Mouse (Mus musculus) 416B (cell line): ENCODE measurements around the gene Ccn1.

Source experiments
- DNase-seq: peaks from one replicate; pipeline ENCODE4 v3.0.0; 2011; ENCODE audit warnings: low read depth

The Ccn1 gene

DNA sequence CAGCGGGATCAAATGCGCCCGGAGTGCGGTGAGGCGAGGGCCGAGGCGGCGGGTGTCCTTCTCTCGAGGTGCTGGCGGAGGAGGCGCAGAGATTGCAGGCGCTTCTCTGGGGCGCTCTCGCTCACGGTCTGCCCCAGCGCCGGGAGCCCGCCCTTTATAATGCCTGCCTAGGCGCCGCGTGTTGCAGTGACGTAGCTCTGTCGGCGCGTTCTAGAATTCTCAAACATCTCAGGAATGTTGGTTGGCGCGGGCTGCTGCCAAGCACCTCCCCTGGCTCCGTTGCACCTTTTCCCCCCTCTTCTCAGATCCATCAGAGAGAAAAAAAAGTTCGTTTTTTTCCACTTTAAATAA lies at the start of gene Ccn1:
Gene Ccn1, minus strand, starts transcription at position 130 of the 351 bp plus-strand sequence.
- no peak for DNase-seq

DNA sequence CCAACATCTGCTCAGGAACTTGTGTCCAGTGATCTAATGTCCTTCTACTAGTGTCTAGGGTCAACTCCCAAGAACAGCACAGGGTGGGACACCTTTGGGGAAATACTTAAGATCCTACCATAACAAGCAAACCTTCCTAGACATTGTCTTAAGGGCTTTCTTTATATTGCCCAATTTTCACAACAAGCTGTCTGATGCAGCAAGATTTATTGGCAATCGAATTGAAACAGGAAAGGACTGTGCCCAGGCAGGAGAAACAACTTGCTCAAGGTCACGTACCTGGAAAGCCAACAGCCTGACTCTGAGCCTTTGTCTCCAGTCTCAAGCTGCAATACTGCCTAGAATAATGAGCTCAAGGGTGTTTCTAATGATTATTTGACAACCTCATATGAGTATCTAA lies 43.6 kb upstream of the Ccn1 start:
- DNase-seq = no peak

DNA sequence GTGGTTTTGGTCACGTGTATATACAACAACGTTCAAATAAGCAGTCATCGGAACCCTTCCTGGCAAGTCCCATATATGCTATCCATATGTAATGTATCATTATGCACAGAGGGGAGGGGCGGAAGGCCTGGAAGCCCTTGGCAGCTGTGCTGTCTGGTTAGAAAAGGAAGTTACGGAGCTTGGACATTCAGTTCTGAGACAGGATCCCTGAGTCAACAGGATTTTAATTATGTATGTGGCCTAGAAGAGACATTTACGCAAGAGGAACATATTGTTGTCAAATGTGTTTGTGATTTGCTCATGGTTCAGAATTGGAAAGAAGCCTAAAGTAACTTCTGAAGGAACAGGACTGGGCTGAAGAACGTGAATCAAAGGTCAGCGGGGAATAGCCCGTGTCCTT lies 42.3 kb upstream of the Ccn1 start:
- DNase-seq = no peak

GRCm38 (mm10) chr3:145691415-145691814 lies 41.6 kb upstream of the Ccn1 start:
- DNase-seq = no peak

DNA sequence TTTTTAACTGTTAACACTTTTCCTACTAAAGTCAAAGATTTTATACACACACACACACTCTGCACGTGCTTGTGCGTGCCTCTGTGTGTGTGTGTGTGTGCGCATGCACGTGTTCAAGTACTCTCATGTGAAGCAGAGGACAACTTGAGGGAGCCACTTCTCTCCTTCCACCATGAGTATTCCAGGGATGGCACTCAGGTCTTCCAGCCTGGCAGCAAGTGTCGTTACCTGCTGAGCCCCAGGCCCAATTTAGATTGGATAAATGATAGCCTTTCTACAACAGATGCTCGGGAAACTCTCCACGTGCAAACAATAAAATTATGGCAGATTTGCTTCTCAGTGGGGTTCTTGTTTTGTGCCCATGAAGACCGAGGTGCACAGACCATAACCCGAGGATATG lies 39.5 kb upstream of the Ccn1 start:
- no peak for DNase-seq

DNA sequence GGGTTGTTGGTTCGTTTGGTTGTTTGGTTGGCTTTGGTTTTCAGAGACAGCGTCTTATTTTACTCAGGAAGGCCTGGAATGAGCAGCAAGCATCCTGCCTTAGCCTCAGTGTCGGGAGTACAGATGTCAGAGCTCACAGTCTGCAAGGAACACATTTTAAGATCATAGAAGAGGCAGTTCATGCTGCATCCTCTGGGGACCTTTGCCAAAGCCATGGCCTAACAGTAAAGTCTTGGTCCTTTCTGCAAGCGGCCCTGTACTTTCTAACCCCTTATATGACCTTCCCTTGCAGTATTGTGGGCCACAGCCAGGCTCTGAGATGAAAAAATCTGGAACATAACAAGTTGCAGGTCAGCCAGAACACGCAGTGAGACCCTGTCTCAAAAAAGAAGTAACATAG lies 38.1 kb upstream of the Ccn1 start:
- DNase-seq = no peak

DNA sequence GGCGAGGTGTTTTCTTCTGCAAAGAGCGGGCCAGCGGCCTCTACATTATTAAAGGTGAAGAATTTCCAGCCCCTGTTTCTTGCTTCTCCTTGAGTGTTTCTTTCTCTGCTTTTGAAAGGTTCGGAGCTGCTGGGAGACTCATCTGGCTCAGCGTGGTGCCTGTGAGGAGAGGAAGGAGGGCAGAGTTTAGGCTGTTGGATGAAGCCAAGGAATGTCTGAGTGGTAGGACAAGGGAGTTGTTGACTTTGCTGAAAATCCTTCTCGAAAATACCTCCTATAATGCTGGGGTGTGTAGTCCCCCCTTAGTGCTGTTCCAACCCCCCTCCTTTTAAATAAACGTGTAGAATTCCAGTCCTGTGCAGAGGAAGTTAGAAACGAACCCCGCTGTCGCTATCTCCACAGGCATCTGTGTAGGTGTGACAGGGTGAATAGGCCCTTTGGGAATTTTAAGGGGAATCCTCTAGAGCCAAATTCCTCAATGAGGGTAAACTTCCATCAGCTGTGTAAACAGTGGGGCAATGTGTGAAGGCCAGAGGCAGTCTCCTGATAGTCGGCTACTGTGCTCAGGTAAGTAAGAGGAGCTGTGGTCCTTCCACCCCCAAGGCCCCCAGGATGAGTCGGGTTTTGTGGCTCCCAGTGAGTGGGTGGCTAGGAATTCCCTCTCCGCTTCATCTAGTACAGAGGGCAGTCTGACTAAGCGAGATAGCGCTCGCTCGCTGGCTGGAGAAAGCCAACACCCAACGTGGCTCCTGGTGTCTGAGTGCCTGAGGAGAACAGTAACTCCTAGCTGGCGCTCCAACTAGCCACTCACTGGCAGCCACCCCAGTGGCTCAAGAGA lies 35.0 kb upstream of the Ccn1 start:
- no peak for DNase-seq

GRCm38 (mm10) chr3:145684201-145684600 lies 34.4 kb upstream of the Ccn1 start:
- no peak for DNase-seq

DNA sequence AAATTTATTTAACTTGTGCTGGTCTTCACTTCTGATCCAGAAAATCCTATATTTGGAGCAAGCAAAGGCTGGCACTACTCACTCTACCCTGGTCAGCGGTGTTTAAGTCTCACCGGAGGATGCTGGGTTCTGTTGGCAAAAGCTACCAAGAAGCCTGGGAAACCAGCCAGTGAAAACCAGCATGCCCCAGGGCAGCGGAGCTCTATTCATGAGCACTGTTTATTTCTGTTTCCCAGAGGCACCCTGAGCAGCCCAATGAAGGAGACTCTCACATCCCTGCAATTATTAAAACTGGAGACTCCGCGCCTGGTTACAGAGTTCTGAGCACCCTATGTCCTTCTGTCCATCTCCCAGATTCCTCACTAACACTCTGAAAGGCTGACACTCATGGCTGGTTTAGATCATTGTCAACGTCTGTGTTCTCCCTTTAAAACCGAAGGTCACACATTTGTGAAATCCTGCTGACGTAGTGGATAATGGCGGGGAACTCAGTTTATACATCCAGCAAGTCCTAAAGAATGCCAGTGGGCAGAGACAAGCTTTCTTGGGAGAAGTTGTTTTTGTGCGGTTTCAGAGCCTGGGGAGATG lies 31.7 kb upstream of the Ccn1 start:
- no peak for DNase-seq

DNA sequence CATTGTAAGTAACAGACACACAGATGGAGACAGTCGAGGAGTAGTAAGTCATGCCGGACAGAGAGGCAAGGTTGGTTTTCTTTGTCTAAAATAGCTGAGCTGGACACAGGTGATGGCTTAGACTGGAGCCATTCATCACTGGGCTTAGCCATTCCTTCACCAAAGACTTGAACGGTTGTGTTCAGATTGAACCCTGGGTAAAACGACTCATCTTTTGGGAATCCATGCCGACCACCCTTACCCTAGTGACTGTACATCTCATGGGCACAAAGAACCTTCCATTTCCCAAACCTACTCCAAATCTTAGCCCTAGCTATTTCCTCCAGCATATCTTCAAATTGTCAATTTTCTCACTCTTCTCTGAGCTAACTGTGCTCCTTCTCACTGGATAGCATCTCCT lies 30.9 kb upstream of the Ccn1 start:
- DNase-seq = no peak

- DNase-seq = no peak
These were observed 26.4 kb upstream of the Ccn1 start for GRCm38 (mm10) chr3:145676212-145676611.

GRCm38 (mm10) chr3:145674815-145675214 lies 25.0 kb upstream of the Ccn1 start:
- DNase-seq = no peak

DNA sequence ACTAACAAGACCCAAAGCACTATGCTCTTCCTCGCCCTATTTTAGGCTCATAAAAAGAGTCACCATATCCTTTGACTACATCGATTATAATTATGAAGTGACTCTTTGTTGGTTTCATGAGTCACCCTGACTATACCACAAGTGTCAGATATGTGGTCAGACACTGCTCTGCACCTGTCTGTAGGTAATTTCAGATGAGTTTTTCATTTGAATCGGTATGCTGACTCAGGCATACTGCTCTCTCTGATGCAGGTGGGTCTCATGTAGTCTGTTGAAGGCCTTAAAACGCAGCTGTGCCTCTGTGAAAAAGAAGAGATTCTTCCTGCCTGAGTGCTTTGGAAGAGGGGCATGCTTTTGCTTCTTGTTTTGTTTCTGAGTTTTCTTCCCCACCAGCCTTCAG lies 16.6 kb upstream of the Ccn1 start:
- DNase-seq = no peak

GRCm38 (mm10) chr3:145656993-145657713 lies 7.4 kb upstream of the Ccn1 start:
- no peak for DNase-seq

DNA sequence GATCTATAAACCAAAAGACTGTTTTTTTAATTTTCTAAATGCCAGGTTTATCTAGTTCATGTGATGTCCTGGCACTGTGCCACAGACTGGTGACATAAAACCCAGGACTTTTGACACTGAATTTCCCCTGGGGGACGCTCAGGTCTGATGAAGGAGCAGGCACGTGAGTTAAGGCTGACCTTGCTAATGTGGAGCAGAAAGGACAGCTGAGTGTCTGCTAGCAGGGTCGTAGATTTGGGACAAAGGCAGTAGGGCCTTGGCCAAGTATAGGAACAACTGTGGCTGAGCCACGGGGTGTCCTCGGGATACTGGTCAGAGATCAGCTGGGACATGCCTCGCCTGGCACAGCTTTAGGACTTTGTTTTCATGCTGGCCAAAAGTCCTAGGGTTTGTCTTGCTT lies 5.2 kb upstream of the Ccn1 start:
- no peak for DNase-seq

- DNase-seq = no peak
These were observed 4.2 kb upstream of the Ccn1 start for GRCm38 (mm10) chr3:145654028-145654427.

GRCm38 (mm10) chr3:145653191-145653940 lies 3.6 kb upstream of the Ccn1 start:
- peak; percentile 62 for DNase-seq

GRCm38 (mm10) chr3:145652322-145653131 lies 2.7 kb upstream of the Ccn1 start:
- peak; percentile 5 for DNase-seq

DNA sequence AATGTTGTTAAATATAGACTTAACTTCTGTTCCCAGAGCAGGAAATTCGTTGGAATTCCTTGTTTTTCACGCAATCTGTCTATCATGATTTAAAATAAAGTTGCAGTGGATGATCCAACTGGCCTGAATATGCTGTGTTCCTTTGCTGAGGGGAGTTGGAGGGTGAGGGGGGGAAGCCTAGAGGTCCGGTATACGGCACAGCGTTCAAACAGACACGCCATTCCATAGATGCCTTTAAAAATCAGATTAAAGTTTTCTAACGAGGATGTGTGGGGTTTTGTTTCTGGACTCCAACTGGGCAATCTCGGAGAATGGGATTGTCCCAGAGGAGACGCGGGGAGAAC lies 2.2 kb upstream of the Ccn1 start:
- DNase-seq = no peak

GRCm38 (mm10) chr3:145651029-145651977 lies 1.5 kb upstream of the Ccn1 start:
- DNase-seq = no peak
